Mouse (Mus musculus): Measurements from ENCODE around the gene Spindoc. TPM values are rescaled to one million over a fixed set of nuclear protein-coding genes. Genes with fewer than 3 reads are reported as not detected.

Spindoc gene
- polyA plus RNA-seq, 1 experiment from 2014 or later = 23.7 TPM

Small RNAs within 50 kb of the gene (microRNA-seq; reads per million reads assigned to microRNA genes)
- gene Mir6991 = 1.4 reads per million, percentile 16 among the genes with 10 or more reads in this experiment

Other genes starting within 250 kb of the Spindoc start
- 205 and 224 TPM in 2 replicates for gene Otub1, start 176.7 kb downstream of the Spindoc start, polyA plus RNA-seq (2014; fragmentation: Nextera tagmentation; extraction: Ambion mirVana)
- 1,241 and 1,347 TPM in 2 replicates for gene Cox8a, start 165.4 kb downstream of the Spindoc start, polyA plus RNA-seq (2014; fragmentation: Nextera tagmentation; extraction: Ambion mirVana)
- gene Naa40, start 141.8 kb downstream of the Spindoc start, polyA plus RNA-seq (2014; fragmentation: Nextera tagmentation; extraction: Ambion mirVana) = 67.4 and 73.0 TPM in 2 replicates
- gene Rcor2, start 115.7 kb downstream of the Spindoc start, polyA plus RNA-seq (2014; fragmentation: Nextera tagmentation; extraction: Ambion mirVana) = 8.9 and 11.1 TPM in 2 replicates
- 48.7 and 54.0 TPM in 2 replicates for gene Mark2, start 41.1 kb downstream of the Spindoc start, polyA plus RNA-seq (2014; fragmentation: Nextera tagmentation; extraction: Ambion mirVana)
- gene 2700081O15Rik, start 34.6 kb upstream of the Spindoc start, polyA plus RNA-seq (2014; fragmentation: Nextera tagmentation; extraction: Ambion mirVana) = 9.1 and 9.4 TPM in 2 replicates
- 117 and 123 TPM in 2 replicates for gene Rtn3, start 100.3 kb upstream of the Spindoc start, polyA plus RNA-seq (2014; fragmentation: Nextera tagmentation; extraction: Ambion mirVana)
- 12.1 and 15.4 TPM in 2 replicates for gene Atl3, start 111.0 kb upstream of the Spindoc start, polyA plus RNA-seq (2014; fragmentation: Nextera tagmentation; extraction: Ambion mirVana)
- 7.0 and 8.4 TPM in 2 replicates for gene Pla2g16, start 174.5 kb upstream of the Spindoc start, polyA plus RNA-seq (2014; fragmentation: Nextera tagmentation; extraction: Ambion mirVana)
- gene Lgals12, start 224.2 kb upstream of the Spindoc start, polyA plus RNA-seq (2014; fragmentation: Nextera tagmentation; extraction: Ambion mirVana) = 0.88 and 0.93 TPM in 2 replicates
- not detected in 2 replicates for gene Hrasls5, start 229.5 kb upstream of the Spindoc start, polyA plus RNA-seq (2014; fragmentation: Nextera tagmentation; extraction: Ambion mirVana)

Data from intestine, embryonic 14.5 days (tissue).